Mouse (Mus musculus): ENCODE measurements around the gene Pmepa1.

Gene Pmepa1

GRCm38 (mm10) chr2:173251675-173252074 is 24.7 kb downstream of the Pmepa1 start:
- peak in 1 of 2 experiments; percentile 65 for DNase-seq

- peak in 1 of 2 experiments; percentile 59 for DNase-seq
Measured at GRCm38 (mm10) chr2:173251133-173251532, 25.2 kb downstream of the Pmepa1 start.

GRCm38 (mm10) chr2:173250411-173250810 is 25.9 kb downstream of the Pmepa1 start:
- DNase-seq: no peak

- no peak for DNase-seq
Measured at GRCm38 (mm10) chr2:173249965-173250364, 26.4 kb downstream of the Pmepa1 start.

GRCm38 (mm10) chr2:173249386-173249785 is 26.9 kb downstream of the Pmepa1 start:
- DNase-seq: no peak

GRCm38 (mm10) chr2:173248822-173249221 is 27.5 kb downstream of the Pmepa1 start:
- DNase-seq: no peak

- peak in 1 of 2 experiments; percentile 63 for DNase-seq
Measured at GRCm38 (mm10) chr2:173247911-173248310, 28.4 kb downstream of the Pmepa1 start.

GRCm38 (mm10) chr2:173247197-173247596 is 29.1 kb downstream of the Pmepa1 start:
- DNase-seq: no peak

GRCm38 (mm10) chr2:173246688-173247087 is 29.6 kb downstream of the Pmepa1 start:
- DNase-seq: no peak

GRCm38 (mm10) chr2:173245258-173245657 is 31.1 kb downstream of the Pmepa1 start:
- DNase-seq: no peak

GRCm38 (mm10) chr2:173244108-173244507 is 32.2 kb downstream of the Pmepa1 start:
- DNase-seq: no peak

GRCm38 (mm10) chr2:173243616-173244015 is 32.7 kb downstream of the Pmepa1 start:
- DNase-seq: peak in 1 of 2 experiments; percentile 61

GRCm38 (mm10) chr2:173242874-173243273 is 33.5 kb downstream of the Pmepa1 start:
- peak in 1 of 2 experiments; percentile 61 for DNase-seq

GRCm38 (mm10) chr2:173240738-173241137 is 35.6 kb downstream of the Pmepa1 start:
- no peak for DNase-seq

GRCm38 (mm10) chr2:173238522-173238921 is 37.8 kb downstream of the Pmepa1 start:
- DNase-seq: no peak

- DNase-seq: no peak
Measured at GRCm38 (mm10) chr2:173235435-173236332, 40.6 kb downstream of the Pmepa1 start.

- peak in 1 of 2 experiments; percentile 46 for DNase-seq
Measured at GRCm38 (mm10) chr2:173232766-173233099, 43.6 kb downstream of the Pmepa1 start.

GRCm38 (mm10) chr2:173232065-173232765 is 44.1 kb downstream of the Pmepa1 start:
- DNase-seq: no peak

- DNase-seq: peak; percentile 91 to 97
Measured at GRCm38 (mm10) chr2:173229578-173230224, 46.6 kb downstream of the Pmepa1 start.

GRCm38 (mm10) chr2:173228567-173228966 is 47.8 kb downstream of the Pmepa1 start:
- no peak for DNase-seq

GRCm38 (mm10) chr2:173226792-173227191 is 49.5 kb downstream of the Pmepa1 start:
- DNase-seq: no peak

- DNase-seq: no peak
Measured at GRCm38 (mm10) chr2:173225906-173226305, 50.4 kb downstream of the Pmepa1 start.

- no peak for DNase-seq
Measured at GRCm38 (mm10) chr2:173224832-173225231, 51.5 kb downstream of the Pmepa1 start.
